Mouse (Mus musculus) splenic B cell, adult 2 months (primary cell): ENCODE data around the gene Cxcl2.

Source experiments
- DNase-seq: peaks from one replicate; pipeline ENCODE4 v3.0.0-alpha.2; 2011; ENCODE audit warnings: low read depth, low spot score
- H3K27me3 ChIP-seq: 2 replicates; pipeline ENCODE4 v1.6.1; 2012; ENCODE audit warnings: mild to moderate bottlenecking, low read length, moderate library complexity, mixed read lengths; ENCODE audit not compliant: control insufficient read depth, poor library complexity, insufficient read depth, severe bottlenecking
- H3K36me3 ChIP-seq: 2 replicates; pipeline ENCODE4 v1.6.1; 2012; ENCODE audit warnings: mild to moderate bottlenecking, low read length, moderate library complexity, mixed read lengths; ENCODE audit not compliant: control insufficient read depth, poor library complexity, insufficient read depth, severe bottlenecking

Cxcl2 gene

GRCm38 (mm10) chr5:90930546-90930945, 26.9 kb downstream of the Cxcl2 start:
- DNase-seq, result no peak
- H3K36me3 ChIP-seq, result no peaks in the 10 kb centered on the region
- no peaks in the 10 kb centered on the region for H3K27me3 ChIP-seq

GRCm38 (mm10) chr5:90930971-90931851, 27.5 kb downstream of the Cxcl2 start, which contains the start of gene Mthfd2l:
Gene Mthfd2l, plus strand, starts transcription at chr5:90931117.
- no peaks in the 10 kb centered on the region for H3K27me3 ChIP-seq
- H3K36me3 ChIP-seq, result no peaks in the 10 kb centered on the region
- peak; percentile 79 for DNase-seq

- Histone ChIP-seq H3K27me3 (no peaks in the 10 kb centered on the region), H3K36me3 (no peaks in the 10 kb centered on the region)
- DNase-seq, result no peak
Observed at GRCm38 (mm10) chr5:90931911-90932310, 28.2 kb downstream of the Cxcl2 start.

GRCm38 (mm10) chr5:90936706-90937105, 33.0 kb downstream of the Cxcl2 start:
- H3K36me3 ChIP-seq, result no peaks in the 10 kb centered on the region
- H3K27me3 ChIP-seq, result no peaks in the 10 kb centered on the region
- DNase-seq, result no peak

GRCm38 (mm10) chr5:90945453-90945852, 41.8 kb downstream of the Cxcl2 start:
- DNase-seq, result no peak
- H3K36me3 ChIP-seq, result no peaks in the 10 kb centered on the region

GRCm38 (mm10) chr5:90949499-90949898, 45.8 kb downstream of the Cxcl2 start:
- no peaks in the 10 kb centered on the region for H3K27me3 ChIP-seq
- DNase-seq, result no peak
- no peaks in the 10 kb centered on the region for H3K36me3 ChIP-seq

More at GRCm38 (mm10) chr5:90945453-90945852, 41.8 kb downstream of the Cxcl2 start:
- H3K27me3 ChIP-seq, result no peaks in the 10 kb centered on the region

- DNase-seq, result peak; percentile 58
- Histone ChIP-seq H3K36me3 (no peaks in the 10 kb centered on the region), H3K27me3 (no peaks in the 10 kb centered on the region)
Observed at GRCm38 (mm10) chr5:90951475-90951874, 47.8 kb downstream of the Cxcl2 start.

GRCm38 (mm10) chr5:90952731-90953481, 49.2 kb downstream of the Cxcl2 start:
- DNase-seq, result peak; percentile 55

More at GRCm38 (mm10) chr5:90952731-90953481, 49.2 kb downstream of the Cxcl2 start:
- Histone ChIP-seq H3K27me3 (no peaks in the 10 kb centered on the region), H3K36me3 (no peaks in the 10 kb centered on the region)
